Mouse (Mus musculus) adrenal gland, adult (tissue): Measurements from ENCODE around the gene Fry.

Experiments used
- DNase-seq, 2 experiments: peaks; one replicate each; pipeline ENCODE4 v3.0.0; 2022 to 2023; ENCODE audit warnings: low spot score in 1 of 2; ENCODE audit not compliant: inconsistent age in 2 of 2

The Fry gene

DNA sequence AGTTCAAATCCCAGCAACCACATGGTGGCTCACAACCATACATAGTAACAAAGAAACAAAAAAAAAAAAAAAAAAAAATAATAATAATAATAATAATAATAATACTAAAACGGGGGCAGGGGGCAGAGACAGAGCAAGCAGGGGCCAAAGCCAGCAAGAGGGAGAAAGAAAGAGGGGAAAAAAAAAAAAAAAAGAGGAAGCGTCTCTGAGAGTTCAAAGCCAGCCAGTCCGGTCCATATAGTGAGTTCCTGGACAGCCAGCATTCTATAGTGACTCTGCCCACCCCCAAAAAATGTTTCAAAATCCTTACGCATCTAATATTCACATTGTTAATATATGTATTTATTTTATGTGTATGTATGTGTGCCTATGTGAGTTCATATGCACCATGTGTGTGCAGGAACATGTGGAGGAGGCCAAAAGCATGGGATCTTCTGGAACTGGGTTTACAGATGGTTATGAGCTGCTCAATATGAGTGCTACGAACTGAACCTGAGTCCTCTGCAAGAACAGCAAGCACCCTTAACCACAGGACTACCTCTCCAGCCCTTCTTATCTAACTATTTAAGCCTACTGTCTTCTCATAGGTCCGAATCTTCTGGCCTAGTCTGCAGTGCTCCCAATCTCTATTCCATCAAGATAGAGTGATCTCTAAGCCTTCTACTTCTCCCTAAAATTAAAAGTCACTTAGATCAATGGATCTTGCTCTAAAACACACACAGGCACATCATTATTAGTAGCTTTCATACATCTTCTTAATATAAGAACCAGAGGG is 392.2 kb downstream of the Fry start:
- DNase-seq: no peak

GRCm38 (mm10) chr5:150513264-150513663 is 394.8 kb downstream of the Fry start:
- no peak for DNase-seq

DNA sequence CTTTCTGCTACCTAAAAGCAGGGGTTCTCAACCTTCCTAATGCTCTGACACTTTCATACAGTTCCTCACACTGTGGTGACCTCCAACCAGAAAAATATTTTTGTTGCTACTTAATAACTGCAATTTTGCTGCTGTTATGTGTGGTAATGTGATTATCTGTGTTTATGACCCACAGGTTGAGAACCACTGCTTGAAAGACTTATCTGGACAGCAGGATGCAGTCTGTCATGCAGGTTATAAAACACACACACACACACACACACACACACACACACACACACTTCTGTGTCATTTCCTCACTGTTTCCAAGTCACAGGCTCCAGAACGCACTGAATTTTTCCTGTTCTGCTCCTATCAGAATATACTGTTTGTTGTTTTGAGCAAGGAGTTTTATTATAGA is 395.6 kb downstream of the Fry start:
- no peak for DNase-seq

GRCm38 (mm10) chr5:150518064-150518463 is 399.6 kb downstream of the Fry start, which contains the start of gene Zar1l:
TSS of gene Zar1l (minus strand) at chr5:150518164.
- DNase-seq: no peak

DNA sequence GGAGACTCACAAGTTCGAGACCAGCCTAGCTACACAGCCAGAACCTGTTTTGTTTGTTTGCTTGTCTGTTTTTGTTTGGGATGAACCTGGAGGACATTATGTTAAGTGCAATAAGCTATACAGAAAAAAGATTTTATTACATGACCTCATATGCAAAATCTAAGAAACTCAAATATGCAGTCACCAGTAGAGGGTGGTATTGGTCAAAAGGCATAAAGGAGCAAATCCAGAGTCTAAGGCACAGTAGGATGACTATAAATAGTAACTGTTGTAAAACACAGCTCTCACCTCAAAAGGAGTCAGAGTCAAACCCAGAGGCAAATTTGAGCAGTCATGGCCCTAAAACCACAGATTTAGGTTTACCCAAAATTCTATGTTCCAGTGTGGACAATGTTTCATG is 401.1 kb downstream of the Fry start:
- peak in 1 of 2 experiments; percentile 67 for DNase-seq

- peak; percentile 91 to 96 for DNase-seq
Measured at GRCm38 (mm10) chr5:150521937-150522866, 403.8 kb downstream of the Fry start, which contains the start of gene Brca2. TSS of gene Brca2 (plus strand) at chr5:150522630.

DNA sequence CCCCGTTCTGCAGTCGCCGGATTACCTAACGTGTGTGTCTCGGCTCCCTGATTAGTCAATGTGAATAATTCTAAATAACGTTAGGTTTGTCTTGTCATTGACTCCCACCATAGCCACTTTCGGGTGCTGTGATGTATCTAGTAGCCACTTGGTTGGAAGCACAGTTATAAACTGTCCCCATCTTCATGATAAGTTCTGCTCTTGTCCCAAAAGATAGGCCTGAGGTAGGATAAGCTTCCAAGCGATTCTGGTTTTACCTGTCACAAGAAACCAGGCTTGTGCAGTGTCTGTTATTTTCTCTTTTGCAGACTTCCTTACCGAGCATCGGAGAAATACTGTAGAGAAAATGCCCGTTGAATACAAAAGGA is 404.4 kb downstream of the Fry start:
- no peak for DNase-seq

- no peak for DNase-seq
Measured at GRCm38 (mm10) chr5:150525239-150525638, 406.8 kb downstream of the Fry start.

GRCm38 (mm10) chr5:150541302-150541701 is 422.9 kb downstream of the Fry start:
- DNase-seq: no peak

DNA sequence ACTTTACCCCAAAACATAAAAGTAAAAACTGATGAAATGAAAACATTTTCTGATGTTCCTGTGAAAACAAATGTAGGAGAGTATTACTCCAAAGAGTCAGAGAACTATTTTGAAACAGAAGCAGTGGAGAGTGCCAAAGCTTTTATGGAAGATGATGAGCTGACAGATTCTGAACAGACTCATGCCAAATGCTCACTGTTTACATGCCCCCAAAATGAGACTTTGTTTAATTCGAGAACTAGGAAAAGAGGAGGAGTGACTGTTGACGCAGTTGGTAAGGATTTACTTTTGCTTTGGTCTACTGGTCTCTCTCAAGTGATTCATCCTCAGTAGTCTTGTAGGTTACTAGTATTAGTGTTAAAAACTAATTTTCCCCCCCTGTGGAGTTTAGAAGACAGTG is 424.7 kb downstream of the Fry start:
- DNase-seq: no peak
